Mouse (Mus musculus) embryo, embryonic 9.5 days (tissue): Measurements from ENCODE around the gene Dusp2.
A peak's percentile ranks its signal among the peaks of the same experiment; 100 is the strongest.

Source experiments
- DNase-seq: peaks from one replicate; pipeline ENCODE4 v3.0.0-alpha.2; 2017; ENCODE audit errors: extremely low spot score

The Dusp2 gene

DNA sequence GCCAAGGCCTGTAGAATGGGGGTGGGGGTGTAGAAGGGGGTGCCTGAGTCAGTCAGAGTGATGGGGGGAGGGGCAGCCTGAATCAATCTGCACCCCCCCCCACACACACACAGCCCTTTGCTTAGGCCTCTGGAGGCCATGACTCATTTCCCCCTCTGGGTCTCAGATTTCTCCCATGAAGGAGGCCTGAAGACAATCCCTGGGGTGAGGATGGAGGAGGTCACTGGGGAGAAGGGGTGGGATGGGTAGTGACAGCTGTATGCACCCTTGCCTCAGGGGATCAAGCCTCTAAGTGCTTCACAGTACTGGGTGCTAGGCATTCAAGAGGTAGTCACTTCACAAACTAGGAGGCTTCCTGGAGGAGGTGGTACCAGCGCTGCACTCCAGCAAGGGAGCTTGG, 12.3 kb upstream of the Dusp2 start:
- no peak for DNase-seq

- DNase-seq, result no peak
Observed at GRCm38 (mm10) chr2:127324456-127324855, 11.5 kb upstream of the Dusp2 start.

- DNase-seq, result no peak
Observed at GRCm38 (mm10) chr2:127328090-127328851, 7.7 kb upstream of the Dusp2 start.

GRCm38 (mm10) chr2:127332807-127333570, 3.0 kb upstream of the Dusp2 start:
- no peak for DNase-seq

- DNase-seq, result no peak
Observed at GRCm38 (mm10) chr2:127333945-127334603, 1.9 kb upstream of the Dusp2 start.

DNA sequence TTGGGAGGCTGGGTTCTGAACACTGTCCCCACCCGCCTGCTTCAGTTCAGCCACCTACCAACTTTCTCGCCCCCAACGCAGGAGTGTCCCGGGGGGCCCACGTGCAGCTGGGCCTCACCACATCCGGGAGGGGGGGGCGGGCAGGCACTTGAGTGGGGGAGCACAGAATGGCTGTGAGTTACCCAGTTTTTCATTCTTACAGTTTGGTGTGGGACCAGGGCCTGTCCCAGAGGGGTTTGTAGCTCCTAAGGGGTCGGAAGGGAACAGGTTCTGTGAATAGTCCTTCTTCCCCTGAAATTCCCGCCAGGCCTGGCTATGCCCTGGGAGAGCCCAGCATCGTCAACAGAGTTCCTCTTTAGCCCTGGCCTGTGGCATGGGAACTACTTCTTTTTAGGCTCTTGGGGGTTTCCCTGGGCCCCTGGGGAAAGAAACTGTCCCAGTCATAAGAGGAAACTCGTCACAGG, 849 bp upstream of the Dusp2 start:
- DNase-seq, result no peak

DNA sequence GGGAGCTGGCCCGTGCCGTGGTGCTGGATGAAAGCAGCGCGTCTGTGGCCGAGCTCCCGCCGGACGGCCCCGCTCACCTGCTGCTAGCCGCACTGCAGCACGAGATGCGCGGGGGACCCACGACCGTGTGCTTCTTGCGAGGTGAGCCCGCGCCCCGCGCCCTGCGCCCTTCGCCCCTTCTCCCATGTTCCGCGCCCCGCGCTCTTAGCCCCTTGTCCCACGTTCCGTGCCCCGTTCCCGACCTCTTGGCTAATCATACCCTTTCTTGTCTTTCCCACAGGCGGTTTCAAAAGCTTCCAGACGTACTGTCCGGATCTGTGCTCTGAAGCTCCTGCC, 506 bp downstream of the Dusp2 start:
- no peak for DNase-seq

DNA sequence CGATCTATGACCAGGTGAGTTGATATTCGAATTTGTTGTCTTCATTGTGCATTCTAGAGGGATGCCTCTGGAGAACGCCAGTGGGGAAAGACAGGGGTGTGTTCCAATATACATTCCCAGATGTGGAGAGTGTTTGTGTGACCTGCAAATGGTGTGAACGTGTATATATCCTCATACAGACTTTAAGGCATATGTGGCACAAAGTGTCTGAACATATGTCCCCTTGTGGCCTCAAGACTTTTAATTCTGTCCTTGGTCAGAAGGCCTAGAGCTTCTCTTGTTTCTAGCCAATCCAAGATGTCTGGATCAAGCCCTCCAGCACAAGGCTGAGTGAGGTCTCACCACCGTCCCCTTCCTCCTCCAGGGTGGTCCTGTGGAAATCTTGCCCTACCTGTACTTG, 926 bp downstream of the Dusp2 start:
- no peak for DNase-seq

DNA sequence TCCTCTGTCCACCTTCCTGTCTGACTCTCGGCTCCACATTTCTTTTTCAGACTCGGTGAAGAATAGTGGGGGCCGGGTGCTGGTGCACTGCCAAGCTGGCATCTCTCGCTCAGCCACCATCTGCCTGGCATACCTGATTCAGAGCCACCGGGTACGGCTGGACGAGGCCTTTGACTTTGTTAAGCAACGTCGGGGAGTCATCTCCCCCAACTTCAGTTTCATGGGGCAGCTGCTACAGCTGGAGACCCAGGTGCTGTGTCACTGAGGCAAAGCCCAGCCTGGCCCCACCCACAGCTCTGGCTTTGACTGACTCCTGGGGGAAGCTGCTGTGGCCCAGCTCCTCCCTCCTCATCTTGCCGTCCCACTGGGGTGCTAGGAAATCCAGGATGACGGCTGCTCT, 1.6 kb downstream of the Dusp2 start:
- DNase-seq, result no peak

- DNase-seq, result no peak
Observed at GRCm38 (mm10) chr2:127338012-127338411, 2.1 kb downstream of the Dusp2 start.

DNA sequence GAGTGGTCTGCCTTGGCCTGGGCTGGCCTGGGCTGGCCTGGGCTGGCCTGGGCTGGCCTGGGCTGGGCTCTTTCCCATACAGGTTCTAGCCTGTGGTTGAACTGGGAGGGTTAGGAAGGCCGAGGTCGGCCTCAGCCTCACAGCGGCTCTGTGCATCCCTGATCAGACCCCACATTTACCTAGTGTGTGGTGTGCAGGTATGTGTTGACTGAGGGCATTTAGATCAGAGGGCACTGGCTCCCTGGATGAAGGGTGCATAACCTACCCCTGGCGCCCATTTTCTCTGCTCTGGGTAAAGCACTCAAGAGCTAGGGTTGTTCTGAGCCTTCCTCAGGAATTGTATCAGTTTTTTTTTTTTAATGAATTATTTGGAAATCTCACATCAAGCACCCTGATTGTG, 2.5 kb downstream of the Dusp2 start, which contains the start of gene Astl:
TSS of gene Astl (plus strand) at position 224 of the 400 bp plus-strand sequence.
- no peak for DNase-seq

DNA sequence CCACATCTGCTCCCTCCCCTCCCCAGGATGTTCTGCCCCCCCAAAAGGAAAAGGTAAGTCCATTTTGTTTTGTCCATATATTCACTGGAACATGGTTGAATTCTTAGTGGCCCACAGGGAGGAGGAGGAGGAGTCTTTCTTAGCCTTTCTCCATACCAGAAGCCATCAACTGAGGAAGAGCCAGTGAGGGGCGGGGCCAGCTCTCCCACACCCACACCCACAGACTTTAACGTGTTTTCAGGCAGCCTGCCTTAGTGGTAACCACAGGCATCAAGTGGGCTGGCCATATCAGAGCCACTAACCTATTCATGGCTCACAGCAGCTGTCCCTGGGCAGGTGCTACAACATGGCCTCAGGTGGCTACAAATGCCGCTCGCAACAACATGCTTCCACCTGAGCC, 2.9 kb downstream of the Dusp2 start:
- DNase-seq, result no peak

GRCm38 (mm10) chr2:127339262-127339661, 3.3 kb downstream of the Dusp2 start:
- no peak for DNase-seq

DNA sequence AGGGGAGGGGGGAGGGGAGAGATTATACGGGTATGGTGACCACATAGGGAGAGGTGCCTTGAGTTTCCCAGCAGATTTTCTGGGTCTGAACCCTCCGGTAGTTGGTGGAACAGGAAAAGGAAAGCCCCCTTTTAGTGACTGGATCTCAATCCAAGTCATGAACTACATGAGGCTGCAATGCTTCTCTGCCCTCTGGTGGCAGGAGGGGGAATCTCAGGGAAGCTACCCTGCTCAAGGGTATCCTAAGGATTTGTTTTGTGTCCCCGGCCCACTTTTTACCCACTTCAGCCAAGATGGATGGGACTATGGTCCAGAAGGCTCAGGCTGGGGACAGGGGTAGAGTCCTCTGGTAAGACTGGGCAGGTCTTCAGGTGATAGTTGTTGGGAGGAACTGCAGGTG, 5.2 kb downstream of the Dusp2 start:
- DNase-seq, result peak; percentile 62

- no peak for DNase-seq
Observed at GRCm38 (mm10) chr2:127346334-127346733, 10.4 kb downstream of the Dusp2 start.

GRCm38 (mm10) chr2:127347147-127347985, 11.4 kb downstream of the Dusp2 start:
- no peak for DNase-seq

GRCm38 (mm10) chr2:127353881-127354280, 17.9 kb downstream of the Dusp2 start:
- no peak for DNase-seq

- peak; percentile 86 for DNase-seq
Observed at GRCm38 (mm10) chr2:127362459-127363281, 26.7 kb downstream of the Dusp2 start, which contains the start of gene Adra2b. Gene Adra2b (plus strand): TSS chr2:127363208.

- DNase-seq, result no peak
Observed at GRCm38 (mm10) chr2:127363282-127363652, 27.3 kb downstream of the Dusp2 start.

DNA sequence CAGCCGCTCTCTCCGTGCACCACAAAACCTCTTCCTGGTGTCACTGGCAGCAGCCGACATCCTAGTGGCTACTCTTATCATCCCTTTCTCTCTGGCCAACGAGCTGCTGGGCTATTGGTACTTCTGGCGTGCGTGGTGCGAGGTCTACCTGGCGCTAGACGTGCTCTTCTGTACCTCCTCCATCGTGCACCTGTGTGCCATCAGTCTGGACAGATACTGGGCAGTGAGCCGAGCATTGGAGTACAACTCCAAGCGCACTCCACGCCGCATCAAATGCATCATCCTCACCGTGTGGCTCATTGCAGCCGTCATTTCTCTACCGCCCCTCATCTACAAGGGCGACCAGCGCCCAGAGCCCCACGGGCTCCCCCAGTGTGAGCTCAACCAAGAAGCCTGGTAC, 27.7 kb downstream of the Dusp2 start:
- DNase-seq, result no peak

GRCm38 (mm10) chr2:127364452-127364851, 28.5 kb downstream of the Dusp2 start:
- no peak for DNase-seq
